ENCODE assay signal across 7 mouse cellular contexts in the genomic region with DNA sequence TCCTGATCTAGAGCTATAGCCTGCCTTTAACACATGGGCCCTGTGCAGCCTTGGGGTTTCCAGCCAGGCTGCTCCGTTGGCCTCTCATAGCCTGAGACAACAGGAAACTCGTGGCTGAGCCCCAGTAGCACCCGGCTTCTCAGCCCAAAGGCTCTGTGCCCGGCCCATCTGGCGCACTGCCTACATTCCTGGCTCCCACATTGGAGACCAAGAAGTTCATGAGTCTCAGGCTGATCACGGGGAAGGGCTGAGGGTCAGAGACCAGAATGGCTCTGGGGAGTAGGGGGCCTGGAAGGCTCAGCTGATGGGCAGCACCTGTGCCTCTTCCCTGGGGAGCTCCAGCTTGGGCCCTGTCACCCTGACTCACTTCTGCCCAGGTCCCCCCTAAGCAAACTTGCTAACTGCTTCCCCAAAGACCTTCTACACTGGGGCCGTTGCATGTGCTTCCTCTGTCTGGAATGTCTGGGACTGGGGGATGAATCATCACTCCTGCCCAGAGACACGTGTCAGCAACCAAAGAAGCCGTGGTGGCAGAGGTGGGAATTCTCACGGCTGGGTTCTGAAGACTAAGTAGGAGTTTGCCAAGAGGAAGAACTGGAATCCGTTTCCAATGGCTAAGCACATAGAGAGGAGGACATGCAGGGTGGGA. TPM values are rescaled to one million over a fixed set of nuclear protein-coding genes. Genes with fewer than 3 reads are reported as not detected.
A peak's percentile ranks its signal among the peaks of the same experiment; 100 is the strongest.
DNase-seq lines count a peak whose midpoint lies in the region.

No protein-coding gene starts in this region.

- DNase-seq in right cerebral cortex, postnatal 14 days, result peak; percentile 48
- no peak for DNase-seq in right cerebral cortex, adult 2 months (ENCODE audit: low spot score in 2 of 2)
- peak; percentile 64 to 76 for DNase-seq in cerebellum, postnatal 14 days
- peak; percentile 65 for DNase-seq in heart, postnatal 25 days (ENCODE audit: low spot score)
- peak; percentile 85 for DNase-seq in lung, postnatal 36 days
- no peak for DNase-seq in thymus, postnatal 25 days
- no peak for DNase-seq in retina, postnatal 1 day

- intact Hi-C loops in heart, postnatal 25 days (cut with DNase I), result no loop called here

RNA-seq across cellular contexts. Expression of gene Myo7a, which starts 2.2 kb away (rescaled TPM):
- 1 to 10 TPM; 4.2 to 5.4 TPM for total RNA-seq in heart, postnatal 25 days (2021)

RNA-seq across cellular contexts. Expression of gene Omp, which starts 28.2 kb away (rescaled TPM):
- total RNA-seq in heart, postnatal 25 days (2021), result under 1 TPM in 1 of 2 experiments, not detected in 1; 0.11 TPM

Comparison
In these comparisons a context has a peak if more than half of its experiments do, and no peak if none do; other contexts are left out.
1. DNase-seq: peak in right cerebral cortex, postnatal 14 days (single experiment), cerebellum, postnatal 14 days (2 of 2), heart, postnatal 25 days (single experiment) and lung, postnatal 36 days (single experiment); none in right cerebral cortex, adult 2 months (0 of 2), thymus, postnatal 25 days (single experiment) and retina, postnatal 1 day (single experiment).